Mouse (Mus musculus) embryonic stem cell, embryonic (primary cell): ENCODE data around the gene S100a11.

Experiments
- CTCF ChIA-PET, 4 experiments: fragments of 300-600 bp in 2 of 4; fragments of 350-600 bp in 2 of 4; sonication (Branson Sonifier 250); formaldehyde crosslinking; loops; one replicate each; lab custom pipeline; 2022; ENCODE audit warnings: inconsistent platforms in 2 of 4; lab: Charles Lee
- POLR2A ChIA-PET, 4 experiments: fragments of 300-600 bp in 2 of 4; fragments of 350-600 bp in 2 of 4; sonication (Branson Sonifier 250); formaldehyde crosslinking; loops; one replicate each; lab custom pipeline; 2022; ENCODE audit warnings: antibody characterized with exemption in 4 of 4, inconsistent platforms in 1 of 4; lab: Charles Lee

Gene S100a11

DNA sequence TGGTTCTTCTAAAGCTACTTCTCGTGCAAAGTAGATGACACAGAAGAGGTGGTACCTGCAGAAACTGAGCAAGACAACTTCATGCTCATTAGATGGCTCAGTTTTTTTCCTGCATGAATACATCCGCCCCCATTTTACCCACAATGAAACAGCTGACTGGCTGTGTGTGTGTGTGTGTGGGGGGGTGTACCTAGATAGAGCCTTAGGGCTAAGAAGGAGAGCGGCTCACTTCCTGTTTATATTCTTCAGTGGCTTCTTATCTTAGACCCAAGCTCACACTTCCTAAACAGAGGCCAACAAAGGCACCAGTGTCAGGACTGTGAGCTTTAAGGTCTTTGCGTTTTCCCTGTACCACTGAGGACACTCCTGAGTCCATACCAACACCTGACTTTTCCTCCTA lies 29.7 kb downstream of the S100a11 start:
- CTCF ChIA-PET, result interaction anchor here in 2 of 4 experiments (0.6 kb wide), 2 partner anchors 38 to 427 kb away, joined by 3 read pairs; no protein-coding TSS in a partner anchor
- POLR2A ChIA-PET, result interaction anchor here in 1 of 4 experiments (0.6 to 1.3 kb wide), 2 partner anchors 29 to 47 kb away, joined by 3 read pairs; partner anchors contain the start of gene S100a11

DNA sequence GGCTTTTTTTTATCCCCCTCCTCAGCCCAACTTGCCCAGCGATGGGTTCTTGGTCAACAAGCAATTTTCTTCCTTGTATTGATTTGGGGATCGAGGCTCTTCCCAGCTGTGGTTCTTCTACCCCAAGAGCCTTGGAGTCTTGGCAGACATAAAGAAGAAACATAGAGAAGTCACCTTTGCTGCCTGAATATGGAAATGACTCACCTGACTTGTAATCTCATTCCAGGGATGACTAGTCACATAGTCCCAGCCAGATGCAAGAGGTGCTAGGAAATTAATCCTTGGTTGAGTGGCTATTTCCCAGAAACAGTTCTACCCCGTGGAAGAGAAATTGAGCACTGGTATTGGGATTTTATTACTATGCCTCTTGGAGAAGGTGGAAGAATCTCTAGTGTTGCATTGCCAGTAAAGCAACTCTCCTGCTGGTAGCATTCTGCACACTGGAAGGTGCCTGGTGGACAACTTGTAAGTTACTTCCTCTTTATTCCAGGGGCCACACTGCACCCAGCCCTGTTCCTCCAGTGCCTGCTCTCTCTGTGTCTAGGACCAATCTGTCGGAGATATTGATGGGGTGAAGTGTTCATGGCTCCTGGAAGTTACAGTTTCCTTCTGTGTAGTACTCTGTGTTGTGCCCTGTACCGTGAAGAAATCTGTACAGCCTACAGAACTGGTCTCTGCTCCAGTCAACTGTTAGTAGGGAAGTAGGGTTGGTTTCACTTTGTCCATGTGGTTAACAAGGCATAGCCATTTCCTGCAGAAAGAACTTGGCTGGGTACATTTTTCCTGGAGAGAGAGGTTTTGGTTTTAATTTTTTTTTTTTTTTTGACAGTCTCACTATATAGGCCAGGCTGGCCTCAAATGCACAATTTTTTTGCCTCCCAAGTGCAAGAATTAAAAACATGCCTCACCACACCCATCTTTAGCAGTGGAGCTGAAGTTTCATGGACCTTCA lies 31.9 kb downstream of the S100a11 start:
- CTCF ChIA-PET, result interaction anchor here in 2 of 4 experiments (1.0 to 1.1 kb wide), 2 partner anchors 41 kb away, joined by 3 read pairs; no protein-coding TSS in a partner anchor
- POLR2A ChIA-PET, result interaction anchor here in 2 of 4 experiments (0.7 to 7.9 kb wide), 4 partner anchors 31 to 102 kb away, joined by 3 to 82 read pairs (median 36); partner anchors contain the start of gene S100a11 (in 1 of the 2)

GRCm38 (mm10) chr3:93553311-93553710 lies 33.0 kb downstream of the S100a11 start:
- POLR2A ChIA-PET, result interaction anchor here in 2 of 4 experiments (1.0 to 7.9 kb wide), 8 partner anchors 15 to 431 kb away, joined by 3 to 82 read pairs (median 13); partner anchors contain the start of gene S100a11 (in 1 of the 2)
- CTCF ChIA-PET, result interaction anchor here in 1 of 4 experiments (0.5 kb wide), 1 partner anchor 21 kb away, joined by 3 read pairs; no protein-coding TSS in a partner anchor

DNA sequence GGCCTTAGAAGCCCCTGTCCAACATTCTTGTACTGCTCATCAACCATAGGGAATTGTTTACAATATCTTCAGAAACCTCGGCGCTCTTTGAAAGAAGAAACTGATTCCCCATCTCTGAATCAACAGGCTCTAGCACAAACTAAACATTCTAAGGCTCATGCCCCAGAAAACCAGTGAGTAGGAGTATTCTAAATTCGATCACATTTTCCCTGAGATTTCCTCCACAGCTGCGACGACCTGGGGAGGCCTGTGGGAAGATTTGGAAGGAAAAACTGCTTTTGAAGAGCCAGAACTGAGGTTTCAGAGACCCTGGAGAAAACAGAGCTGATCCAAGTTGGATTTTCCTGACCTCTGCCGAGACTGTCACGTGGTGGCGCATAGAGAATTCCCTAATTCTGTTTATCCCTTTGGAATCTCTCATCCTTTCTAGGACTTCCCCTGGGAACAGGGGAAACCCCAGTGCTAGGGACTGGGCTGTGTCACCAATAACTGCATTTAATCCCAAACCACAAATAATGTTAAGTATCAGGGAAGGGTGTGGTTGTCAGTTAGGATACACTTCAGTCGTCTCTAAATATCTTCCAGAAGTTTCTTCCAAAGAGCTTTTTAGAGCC lies 33.6 kb downstream of the S100a11 start:
- POLR2A ChIA-PET, result interaction anchor here in 3 of 4 experiments (0.6 to 7.9 kb wide), 17 partner anchors 13 to 432 kb away, joined by 3 to 82 read pairs (median 8); partner anchors contain the start of gene S100a11 (in 1 of the 3)
- CTCF ChIA-PET, result no interaction called here

DNA sequence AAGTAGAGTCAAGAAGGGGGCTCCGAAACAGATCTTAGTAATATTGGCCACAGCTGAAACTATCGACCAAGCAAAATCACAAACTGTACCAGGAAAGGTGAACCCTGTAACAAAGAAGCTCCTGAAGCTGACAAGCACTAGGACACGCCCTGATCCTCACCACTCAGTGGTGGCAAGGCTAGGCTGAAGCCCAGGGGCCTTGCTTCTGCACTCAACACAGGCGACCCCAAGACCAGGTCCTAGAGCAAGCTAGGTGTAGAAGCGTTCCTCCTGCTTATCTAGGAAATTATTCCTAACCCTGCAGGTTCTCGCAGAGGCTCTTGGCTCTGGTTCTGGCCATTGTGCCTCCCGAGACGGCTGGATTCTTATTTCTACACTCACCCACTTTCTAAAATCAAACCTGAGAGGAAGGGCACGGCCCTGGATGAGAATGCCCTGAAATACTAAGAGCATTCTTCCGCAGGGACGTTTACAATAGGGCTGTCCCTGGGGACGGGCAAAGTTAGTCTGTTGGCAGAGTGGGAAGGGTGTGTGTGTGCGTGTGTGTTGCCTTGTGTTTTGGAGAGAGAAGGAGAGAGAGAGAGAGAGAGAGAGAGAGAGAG lies 34.2 kb downstream of the S100a11 start:
- ChIA-PET POLR2A (interaction anchor here in 3 of 4 experiments (0.6 to 7.9 kb wide), 31 partner anchors 7 to 432 kb away, joined by 3 to 82 read pairs (median 6); partner anchors contain the start of gene S100a11 (in 3 of the 3)), CTCF (interaction anchor here in 2 of 4 experiments (0.8 to 2.0 kb wide), 3 partner anchors 39 to 53 kb away, joined by 3 to 14 read pairs (median 3); no protein-coding TSS in a partner anchor)

- POLR2A ChIA-PET, result interaction anchor here in 3 of 4 experiments (0.7 to 7.9 kb wide), 47 partner anchors 8 to 111 kb away, joined by 3 to 82 read pairs (median 5); partner anchors contain the start of gene S100a11 (in 3 of the 3)
Measured at GRCm38 (mm10) chr3:93554981-93555877, 34.9 kb downstream of the S100a11 start, which contains the start of gene S100a10. S100a10 (plus strand) TSS chr3:93555080.

GRCm38 (mm10) chr3:93555878-93556254 lies 35.6 kb downstream of the S100a11 start:
- POLR2A ChIA-PET, result interaction anchor here in 3 of 4 experiments (0.5 to 7.9 kb wide), 46 partner anchors 9 to 1466 kb away, joined by 3 to 82 read pairs (median 4); partner anchors contain the start of gene S100a11 (in 2 of the 3)
- CTCF ChIA-PET, result interaction anchor here (0.6 to 2.0 kb wide), 7 partner anchors 9 to 606 kb away, joined by 3 to 18 read pairs (median 5); no protein-coding TSS in a partner anchor

More at GRCm38 (mm10) chr3:93554981-93555877, 34.9 kb downstream of the S100a11 start, which contains the start of gene S100a10:
- CTCF ChIA-PET, result interaction anchor here (0.6 to 2.0 kb wide), 8 partner anchors 8 to 502 kb away, joined by 3 to 18 read pairs (median 4); no protein-coding TSS in a partner anchor

- CTCF ChIA-PET, result interaction anchor here in 3 of 4 experiments (0.6 to 2.0 kb wide), 6 partner anchors 9 to 606 kb away, joined by 4 to 18 read pairs (median 5); no protein-coding TSS in a partner anchor
- POLR2A ChIA-PET, result interaction anchor here in 3 of 4 experiments (0.5 to 7.9 kb wide), 33 partner anchors 9 to 1045 kb away, joined by 3 to 82 read pairs (median 4); partner anchors contain the start of gene S100a11 (in 2 of the 3)
Measured at GRCm38 (mm10) chr3:93556599-93556998, 36.3 kb downstream of the S100a11 start.

DNA sequence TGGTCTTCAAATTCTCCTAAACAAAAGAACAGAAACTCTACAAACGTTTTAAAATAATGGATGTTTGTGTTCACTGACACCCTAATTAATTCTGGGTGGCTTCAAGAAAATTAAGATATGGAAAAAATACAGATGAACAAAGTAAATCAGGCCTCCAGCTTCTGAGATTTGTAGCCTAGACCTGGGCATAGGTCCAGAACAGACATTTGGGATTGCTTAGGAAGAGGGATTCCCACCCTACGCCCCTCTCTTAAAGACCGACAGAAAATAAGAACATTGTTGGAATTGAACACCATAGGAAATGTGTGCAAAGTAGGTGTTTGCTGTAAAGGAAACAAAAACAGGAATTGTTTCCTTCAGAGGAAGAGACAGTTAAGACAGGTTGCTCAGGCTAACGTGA lies 37.2 kb downstream of the S100a11 start:
- CTCF ChIA-PET, result interaction anchor here in 2 of 4 experiments (0.9 to 1.0 kb wide), 2 partner anchors 10 to 36 kb away, joined by 4 read pairs; no protein-coding TSS in a partner anchor
- POLR2A ChIA-PET, result interaction anchor here in 2 of 4 experiments (0.7 to 7.9 kb wide), 12 partner anchors 10 to 931 kb away, joined by 3 to 82 read pairs (median 4); partner anchors contain the start of gene S100a11 (in 1 of the 2)

DNA sequence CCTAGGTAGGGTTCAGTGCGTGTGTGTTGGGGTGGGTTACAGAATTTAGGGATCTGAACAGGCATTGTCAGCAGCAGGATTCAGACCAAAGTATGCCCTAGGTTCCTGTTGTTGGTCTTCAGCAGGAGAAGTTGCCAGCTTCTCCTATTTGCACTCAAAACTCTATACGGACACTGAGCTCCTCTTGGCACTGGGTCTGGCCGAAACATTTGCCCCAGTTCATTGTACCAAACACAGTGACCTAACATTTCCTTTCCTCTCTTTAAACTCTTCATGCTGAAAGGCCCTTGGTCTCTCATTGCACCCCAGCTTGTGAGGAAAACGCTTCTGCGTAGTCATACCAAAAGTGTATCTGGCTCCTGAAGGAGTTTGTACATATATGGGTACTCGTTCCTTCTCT lies 39.7 kb downstream of the S100a11 start:
- POLR2A ChIA-PET, result interaction anchor here in 2 of 4 experiments (0.8 to 2.8 kb wide), 7 partner anchors 13 to 40 kb away, joined by 3 to 8 read pairs (median 3); partner anchors contain the start of gene S100a11 (in 1 of the 2)

GRCm38 (mm10) chr3:93562372-93562771 lies 42.1 kb downstream of the S100a11 start:
- POLR2A ChIA-PET, result interaction anchor here in 1 of 4 experiments (0.9 kb wide), 1 partner anchor 21 kb away, joined by 3 read pairs; no protein-coding TSS in a partner anchor

More for the DNA sequence above, 39.7 kb downstream of the S100a11 start:
- CTCF ChIA-PET, result interaction anchor here in 1 of 4 experiments (1.5 kb wide), 1 partner anchor 13 kb away, joined by 4 read pairs; no protein-coding TSS in a partner anchor

DNA sequence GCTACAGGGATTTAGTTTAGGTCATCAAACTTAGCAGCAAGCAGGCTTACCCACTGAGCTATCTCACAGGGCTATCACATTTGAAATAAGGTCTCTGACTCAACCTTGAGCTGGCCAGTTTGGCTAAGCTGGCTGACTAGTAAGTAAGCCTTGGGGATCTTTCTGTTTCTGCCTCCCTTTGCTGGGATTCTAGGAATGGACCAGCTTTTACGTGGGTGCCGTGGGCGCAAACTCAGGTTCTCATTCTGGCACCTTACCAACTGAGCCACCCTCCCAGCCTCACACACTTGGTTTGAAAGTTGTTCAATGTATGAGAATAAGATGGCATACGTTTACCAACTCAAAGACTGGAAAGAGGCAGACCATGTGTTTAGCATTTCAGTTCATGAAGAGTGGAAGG lies 42.9 kb downstream of the S100a11 start:
- ChIA-PET CTCF (interaction anchor here in 1 of 4 experiments (0.6 kb wide), 1 partner anchor 576 kb away, joined by 3 read pairs; no protein-coding TSS in a partner anchor), POLR2A (interaction anchor here in 1 of 4 experiments (0.9 to 1.2 kb wide), 2 partner anchors 22 to 36 kb away, joined by 3 to 4 read pairs; no protein-coding TSS in a partner anchor)

More at GRCm38 (mm10) chr3:93562372-93562771, 42.1 kb downstream of the S100a11 start:
- CTCF ChIA-PET, result no interaction called here

- CTCF ChIA-PET, result no interaction called here
Measured at GRCm38 (mm10) chr3:93566892-93567291, 46.6 kb downstream of the S100a11 start.

DNA sequence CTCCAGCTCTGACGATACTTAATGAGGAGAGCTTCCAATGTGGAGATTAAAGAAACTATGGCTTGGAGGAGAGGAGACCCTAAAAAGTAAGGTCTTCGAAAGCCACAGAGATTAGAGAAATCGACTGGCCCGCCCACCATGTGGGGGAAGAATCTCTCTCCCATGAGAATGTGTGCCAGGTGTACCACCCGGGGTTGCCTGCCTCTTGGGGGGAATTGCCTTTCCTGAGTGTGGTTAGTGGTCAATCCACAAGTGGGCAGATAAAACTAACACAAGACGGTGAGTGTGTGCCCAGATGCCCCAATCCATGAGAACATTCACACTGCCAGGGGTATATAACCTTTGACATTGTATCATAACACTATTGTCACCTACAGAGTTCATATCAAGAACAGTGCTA lies 47.4 kb downstream of the S100a11 start:
- CTCF ChIA-PET, result no interaction called here
- POLR2A ChIA-PET, result interaction anchor here in 2 of 4 experiments (1.1 to 2.6 kb wide), 3 partner anchors 12 kb away, joined by 3 to 16 read pairs (median 8); partner anchors contain the start of gene S100a10 (in 2 of the 2)

More at GRCm38 (mm10) chr3:93566892-93567291, 46.6 kb downstream of the S100a11 start:
- POLR2A ChIA-PET, result interaction anchor here in 2 of 4 experiments (1.1 to 2.6 kb wide), 2 partner anchors 11 to 12 kb away, joined by 3 to 8 read pairs; partner anchors contain the start of gene S100a10 (in 1 of the 2)

DNA sequence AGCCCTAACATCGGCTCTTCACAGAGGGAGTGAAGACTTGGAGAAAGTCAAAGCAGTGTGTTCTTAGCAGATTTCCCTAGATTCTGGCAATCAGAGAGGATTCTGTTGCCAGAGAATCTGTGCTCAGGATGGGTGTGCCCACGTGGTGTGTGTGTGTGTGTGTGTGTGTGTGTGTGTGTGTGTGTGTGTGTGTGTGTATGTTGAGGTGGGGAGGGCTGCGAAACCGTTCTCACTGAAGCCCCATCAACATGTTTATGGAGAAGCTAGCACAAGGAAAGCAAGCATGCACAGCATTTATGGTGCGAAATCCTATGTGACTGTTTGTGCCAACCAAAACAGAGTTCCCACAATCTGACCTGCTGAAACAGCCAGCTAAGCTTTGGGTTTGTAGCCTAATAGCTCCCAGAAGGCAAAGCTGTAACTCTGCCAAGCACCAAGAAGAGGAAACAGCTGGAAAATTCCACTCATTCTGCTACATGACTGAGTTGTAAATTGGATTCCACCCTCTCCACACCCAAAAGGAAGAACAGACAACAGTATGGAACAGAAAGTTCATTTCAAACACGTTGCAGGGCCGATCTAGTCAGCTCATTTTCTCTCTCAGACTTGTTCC lies 48.2 kb downstream of the S100a11 start:
- ChIA-PET POLR2A (interaction anchor here in 2 of 4 experiments (0.7 to 1.4 kb wide), 5 partner anchors 11 to 21 kb away, joined by 3 to 16 read pairs (median 4); partner anchors contain the start of gene S100a10 (in 2 of the 2)), CTCF (interaction anchor here in 2 of 4 experiments (0.7 to 0.8 kb wide), 2 partner anchors 21 to 496 kb away, joined by 3 to 11 read pairs; no protein-coding TSS in a partner anchor)
